Mouse (Mus musculus): ENCODE measurements around the gene Acp1.
A peak's percentile ranks its signal among the peaks of the same experiment; 100 is the strongest.

Acp1 gene

GRCm38 (mm10) chr12:30911261-30912047, at the start of gene Acp1, which contains the start of gene Sh3yl1:
TSS of gene Acp1 (minus strand) at chr12:30911589.
TSS of gene Sh3yl1 (plus strand) at chr12:30911668.
- DNase-seq (ENCODE audit: low spot score): peak; percentile 91

- no peak for DNase-seq (ENCODE audit: low spot score)
Observed at GRCm38 (mm10) chr12:30944197-30944596, 32.8 kb upstream of the Acp1 start.

GRCm38 (mm10) chr12:30943057-30943986, 31.9 kb upstream of the Acp1 start:
- no peak for DNase-seq (ENCODE audit: low spot score)

- DNase-seq (ENCODE audit: low spot score): no peak
Observed at GRCm38 (mm10) chr12:30936899-30937298, 25.5 kb upstream of the Acp1 start.

DNA sequence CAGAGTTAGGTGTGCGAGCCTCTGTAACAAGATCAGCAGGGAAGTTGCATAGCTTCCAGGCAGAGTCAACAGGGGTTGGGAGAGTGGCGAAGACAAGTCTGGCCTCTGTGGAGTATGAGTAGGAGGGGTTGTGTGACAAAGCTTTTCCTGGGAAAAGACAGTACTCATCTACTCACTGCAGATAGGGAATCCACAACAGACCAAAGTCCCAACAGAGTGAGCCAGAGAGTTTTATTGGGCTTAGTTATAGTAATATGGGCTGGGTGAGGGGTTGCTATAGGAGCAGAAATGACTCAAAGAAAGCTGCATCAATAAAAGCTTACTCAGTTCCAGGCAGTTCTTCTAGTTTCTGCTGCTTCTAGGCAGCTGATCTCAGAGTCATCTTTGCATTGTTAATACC, 21.9 kb upstream of the Acp1 start:
- DNase-seq (ENCODE audit: low spot score): no peak

DNA sequence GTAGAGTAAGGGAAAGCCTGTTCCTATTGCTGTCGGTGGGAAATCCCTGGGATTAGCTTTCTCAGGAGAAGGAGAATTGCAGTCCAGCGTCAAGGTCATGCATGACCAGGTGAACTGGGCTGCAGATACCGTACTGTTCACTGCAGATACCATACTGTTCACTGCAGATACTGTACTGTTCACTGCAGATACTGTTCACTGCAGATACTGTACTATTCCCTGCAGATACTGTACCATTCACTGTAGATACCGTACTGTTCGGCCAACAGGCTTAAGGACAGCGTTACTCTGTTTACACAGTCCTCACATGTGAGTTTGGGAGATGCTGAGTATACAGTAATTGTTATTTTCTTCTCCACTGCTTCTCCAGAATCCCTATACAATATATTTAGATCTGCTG, 16.8 kb upstream of the Acp1 start:
- no peak for DNase-seq (ENCODE audit: low spot score)

GRCm38 (mm10) chr12:30922401-30922800, 11.0 kb upstream of the Acp1 start:
- no peak for DNase-seq (ENCODE audit: low spot score)

- DNase-seq (ENCODE audit: low spot score): no peak
Observed at GRCm38 (mm10) chr12:30912840-30913239, 1.5 kb upstream of the Acp1 start.

DNA sequence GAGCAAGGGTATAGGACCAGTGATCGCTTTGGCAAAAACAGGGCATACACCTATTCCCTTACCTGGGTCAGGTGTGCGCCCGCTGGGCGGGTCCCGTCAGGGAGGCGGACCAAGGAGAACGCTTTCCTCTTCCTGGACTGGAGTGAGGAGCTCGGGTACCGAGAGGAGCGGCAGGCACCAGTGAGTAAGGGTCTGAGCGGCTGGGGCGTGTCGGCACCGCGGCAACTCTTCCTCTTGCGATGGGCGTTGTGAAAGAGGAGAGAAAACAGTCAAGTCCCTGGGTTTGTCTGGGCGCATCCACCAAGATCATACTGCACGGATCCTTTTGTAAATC, 626 bp upstream of the Acp1 start:
- no peak for DNase-seq (ENCODE audit: low spot score)

DNA sequence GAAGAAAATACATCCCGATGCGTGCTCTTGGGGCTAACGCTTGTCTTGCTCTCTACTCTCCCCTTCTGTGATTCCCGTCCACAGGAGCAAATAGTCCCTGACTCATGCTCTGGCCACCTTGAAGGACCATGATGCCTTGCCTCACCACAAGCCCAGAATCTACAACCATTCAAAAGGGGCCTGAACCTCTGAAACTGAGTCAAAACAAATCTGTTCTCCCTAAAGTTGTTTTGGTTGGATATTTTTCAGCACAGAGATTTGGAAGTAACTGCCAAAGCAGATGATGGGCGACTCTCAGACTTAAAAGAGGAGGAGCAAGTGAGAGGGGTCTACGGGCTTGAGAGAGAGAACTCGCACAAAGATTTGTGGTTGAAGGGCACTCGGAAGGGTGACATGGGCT, 529 bp downstream of the Acp1 start:
- no peak for DNase-seq (ENCODE audit: low spot score)

GRCm38 (mm10) chr12:30909881-30910280, 1.5 kb downstream of the Acp1 start:
- DNase-seq (ENCODE audit: low spot score): peak; percentile 82

DNA sequence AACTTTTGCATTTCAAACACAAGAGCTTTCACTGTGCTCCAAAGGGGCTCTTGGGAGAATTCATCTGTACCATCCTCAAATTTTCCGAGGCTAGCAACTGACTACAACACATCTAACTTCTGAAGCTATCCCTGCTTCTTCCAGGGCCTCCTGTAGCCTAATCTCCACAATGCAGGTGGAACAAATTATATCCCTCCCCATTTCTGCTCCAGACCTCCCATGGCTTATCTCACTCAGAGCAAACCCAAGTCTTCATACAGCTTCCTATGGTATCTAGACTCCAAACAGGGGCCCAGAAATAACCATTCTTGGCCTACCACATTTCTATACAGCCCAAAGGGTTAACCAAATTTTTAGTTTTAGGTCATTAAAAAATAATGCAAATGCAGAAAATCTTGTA, 2.7 kb downstream of the Acp1 start:
- DNase-seq (ENCODE audit: low spot score): peak; percentile 85

DNA sequence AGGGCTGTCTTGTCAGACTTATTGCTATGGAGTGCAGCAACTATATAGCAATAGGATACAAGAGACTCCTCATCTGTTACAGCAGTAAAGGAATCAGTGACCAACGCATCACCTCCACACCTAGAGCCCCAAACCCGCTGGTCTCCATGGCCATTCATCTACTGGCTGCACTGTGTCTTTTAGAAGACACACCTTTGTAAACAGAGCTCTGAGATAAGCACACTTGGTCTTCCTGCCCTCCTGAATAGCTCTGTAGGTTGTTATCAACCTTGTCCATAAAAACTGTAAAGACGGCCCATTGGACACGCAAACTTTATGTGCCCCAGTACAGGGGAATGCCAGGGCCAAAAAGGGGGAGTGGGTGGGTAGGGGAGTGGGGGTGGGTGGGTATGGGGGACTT, 14.3 kb downstream of the Acp1 start:
- DNase-seq (ENCODE audit: low spot score): no peak

- DNase-seq (ENCODE audit: low spot score): no peak
Observed at GRCm38 (mm10) chr12:30891438-30891837, 20.0 kb downstream of the Acp1 start.

GRCm38 (mm10) chr12:30890067-30890466, 21.3 kb downstream of the Acp1 start:
- DNase-seq (ENCODE audit: low spot score): no peak

DNA sequence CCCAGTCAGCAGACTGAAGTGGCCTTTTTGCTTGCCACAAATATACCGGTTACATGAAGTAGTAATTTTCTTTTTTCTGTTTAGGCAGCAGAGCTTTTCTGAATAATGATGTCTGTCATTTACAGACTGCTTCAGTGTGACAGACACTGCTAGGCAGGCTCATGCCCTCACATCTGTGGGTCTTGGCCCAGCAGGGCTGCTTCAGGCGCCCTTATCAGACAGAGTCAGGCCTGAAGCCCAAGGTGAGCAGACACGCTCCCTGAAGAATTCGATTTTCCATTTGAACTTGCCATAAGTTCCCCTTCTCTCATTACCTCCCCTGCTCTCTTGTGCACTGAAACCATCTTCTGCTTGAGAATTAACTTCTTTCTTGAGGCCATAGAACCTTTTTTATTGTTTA, 23.4 kb downstream of the Acp1 start:
- DNase-seq (ENCODE audit: low spot score): no peak

GRCm38 (mm10) chr12:30885891-30886290, 25.5 kb downstream of the Acp1 start:
- DNase-seq (ENCODE audit: low spot score): no peak

DNA sequence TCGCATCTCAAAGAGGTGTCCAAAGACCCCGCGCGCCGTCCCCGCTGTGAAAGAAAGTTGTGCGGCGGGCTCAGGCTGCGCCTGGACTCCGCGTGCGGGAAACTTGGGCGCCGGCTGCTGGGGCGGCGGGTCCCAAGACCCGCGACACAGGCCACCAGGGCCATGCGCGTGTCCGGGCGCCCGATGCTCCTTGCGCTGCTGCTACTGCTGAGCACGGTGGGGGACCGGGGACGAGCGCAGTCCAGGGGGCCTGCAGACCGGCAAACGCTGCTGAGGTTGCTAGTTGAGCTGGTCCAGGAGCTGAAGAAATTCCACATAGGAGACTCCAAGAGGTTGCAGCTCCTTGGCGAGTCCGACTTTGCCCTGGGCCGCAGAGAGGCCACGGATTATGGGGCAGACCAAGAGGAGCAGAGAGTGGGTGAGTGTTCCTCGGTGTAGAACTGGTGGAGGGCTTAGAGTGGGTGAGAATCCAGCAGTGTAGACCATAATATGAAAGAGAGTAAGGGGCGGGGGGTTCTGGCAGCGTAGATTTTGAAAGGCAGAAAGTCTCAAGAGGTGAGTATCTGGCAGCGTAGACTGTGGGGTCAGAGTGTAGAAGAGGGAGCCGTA, 26.7 kb downstream of the Acp1 start:
- no peak for DNase-seq (ENCODE audit: low spot score)

DNA sequence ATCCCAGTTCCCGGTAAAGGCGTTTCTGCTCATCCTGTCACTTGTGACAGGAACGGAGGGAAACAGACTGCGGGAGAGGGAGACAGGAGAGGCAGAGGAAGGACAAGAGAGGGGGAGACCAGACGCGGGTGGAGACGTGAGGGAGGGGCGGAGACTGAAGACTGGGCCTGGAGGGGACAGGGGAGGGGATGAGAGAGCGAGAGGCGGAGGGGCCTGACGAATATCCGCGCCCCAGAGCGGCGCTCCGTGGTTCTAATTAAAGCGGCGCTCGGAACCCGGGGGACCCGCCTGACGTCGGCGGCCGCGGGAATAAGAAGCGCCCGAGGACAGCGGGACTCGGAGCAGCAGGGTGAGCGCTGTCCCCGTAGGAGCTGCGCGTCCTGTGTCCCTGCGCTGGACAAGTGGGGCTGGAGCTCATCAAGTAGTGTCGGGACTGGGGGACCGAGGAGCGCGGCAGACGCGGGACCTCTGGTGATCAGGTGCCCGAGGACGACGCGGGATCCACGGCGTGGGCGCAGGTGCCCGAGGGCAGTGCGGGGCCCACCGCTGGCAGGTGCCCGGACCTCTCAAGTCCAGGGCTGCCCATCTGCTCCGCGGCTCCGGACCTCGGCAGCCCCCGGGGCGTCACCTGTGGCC, 27.3 kb downstream of the Acp1 start, which contains the start of gene Alkal2:
Gene Alkal2 (plus strand): TSS at position 337 of the 636 bp plus-strand sequence.
- DNase-seq (ENCODE audit: low spot score): no peak

- DNase-seq (ENCODE audit: low spot score): no peak
Observed at GRCm38 (mm10) chr12:30883592-30883985, 27.8 kb downstream of the Acp1 start.

GRCm38 (mm10) chr12:30879447-30879846, 31.9 kb downstream of the Acp1 start:
- no peak for DNase-seq (ENCODE audit: low spot score)

DNA sequence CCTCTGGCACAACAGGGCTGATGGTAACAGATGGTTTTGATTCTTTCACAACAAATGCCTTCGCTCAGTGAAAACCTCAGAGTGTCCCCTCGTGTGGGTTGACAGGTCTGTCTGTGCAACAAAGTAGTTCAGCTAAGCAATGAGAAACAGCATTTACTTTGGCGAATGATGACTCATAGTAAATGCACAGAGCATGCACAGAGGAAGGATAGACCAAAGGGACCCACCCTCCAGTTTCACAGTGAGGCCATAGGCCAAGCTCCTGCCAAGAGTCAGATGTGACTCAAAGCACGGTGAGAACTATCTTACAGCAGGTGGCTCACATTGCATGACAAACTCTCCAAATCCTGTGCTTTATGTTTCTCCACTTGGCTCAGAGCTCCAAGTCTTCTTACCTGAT, 45.6 kb downstream of the Acp1 start:
- DNase-seq (ENCODE audit: low spot score): no peak
